22 mouse cellular contexts compared by ENCODE assay signal in the genomic region with DNA sequence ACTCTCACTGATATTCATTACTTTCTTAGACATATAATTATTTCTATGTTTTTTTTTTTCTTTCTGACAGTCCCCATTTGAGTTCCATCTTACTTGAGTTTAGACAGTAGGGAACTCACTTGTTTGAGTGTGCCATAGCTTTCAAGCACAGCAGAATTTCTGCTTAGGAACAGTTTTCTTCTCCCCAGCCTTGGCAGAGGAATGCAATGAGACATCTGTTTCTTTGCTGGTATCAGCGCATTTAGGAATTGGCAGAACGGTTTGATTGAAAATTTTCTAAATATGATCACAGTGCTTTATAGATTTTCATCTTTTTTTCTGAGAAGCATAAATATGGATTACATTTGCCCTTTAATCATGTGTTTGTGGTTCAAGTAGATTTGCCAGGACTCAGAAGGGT.
A peak's percentile ranks its signal among the peaks of the same experiment; 100 is the strongest.
DNase-seq lines count a peak whose midpoint lies in the region; ATAC-seq lines count a peak whose summit lies in the region.
"Had no signal": no experiment of that assay in that cellular context is flagged by ENCODE, and none has a peak within 500 bp of the region (broad histone marks: within the 10 kb centered on the region; RNA-seq: fewer than 3 reads in every experiment).

No protein-coding gene starts in this region.

- H3K4me2 ChIP-seq in forebrain, embryonic 14.5 days (ENCODE audit: low read length): no peak overlapping the region
- H3K4me2 ChIP-seq: embryonic facial prominence, embryonic 15.5 days; hindbrain, embryonic 15.5 days had no signal

- DNase-seq in forebrain, embryonic 14.5 days (ENCODE audit: low spot score): peak; percentile 35
- DNase-seq in forebrain, embryonic 10.5 days (ENCODE audit: extremely low spot score, low spot score): no peak
- peak; percentile 7 for DNase-seq in left cerebral cortex, postnatal 14 days (ENCODE audit: low spot score in 2 of 2)
- no peak for DNase-seq in left cerebral cortex, adult 18-20 months (ENCODE audit: low spot score in 2 of 2)
- peak; percentile 49 for DNase-seq in brain, embryonic 18.5 days (ENCODE audit: low read depth, low spot score)
- DNase-seq in layer of hippocampus, postnatal 36 days: peak; percentile 2 to 6
- no peak for DNase-seq in c-Kit-positive CD71-positive TER-119-positive erythroid progenitor cells, embryonic 14.5 days (ENCODE audit: low spot score)
- DNase-seq: adrenal gland, postnatal 25 days; cerebellum, adult 18-20 months; cerebellum, postnatal 36 days; embryo, embryonic 11 days; heart, postnatal 4 days; kidney, adult 9 months; kidney, postnatal 25 days; spleen, adult 18-20 months; thymus, postnatal 14 days had no signal

- intact Hi-C loops in left cerebral cortex, postnatal 14 days (cut with DNase I): no loop called here

- 88% methylated on average over 2 of the region's 2 CpGs for WGBS in forebrain, embryonic 14.5 days
- WGBS in forebrain, embryonic 10.5 days: 94% methylated on average over 2 of the region's 2 CpGs

- no peaks in the 10 kb centered on the region for H3K9me3 ChIP-seq in forebrain, embryonic 14.5 days (replicated peaks; ENCODE audit: control insufficient read depth, low read length)
- H3K9me3 ChIP-seq in forebrain, embryonic 10.5 days: no peaks in the 10 kb centered on the region
- H3K9me3 ChIP-seq: embryonic facial prominence, embryonic 15.5 days; heart, embryonic 10.5 days; hindbrain, embryonic 15.5 days had no signal

- H3K36me3 ChIP-seq in forebrain, embryonic 14.5 days (ENCODE audit: control insufficient read depth, insufficient read depth, low read length): no peaks in the 10 kb centered on the region
- no peaks in the 10 kb centered on the region for H3K36me3 ChIP-seq in forebrain, embryonic 10.5 days (replicated peaks)
- H3K36me3 ChIP-seq: embryonic facial prominence, embryonic 15.5 days; heart, embryonic 10.5 days; hindbrain, embryonic 15.5 days had no signal

- H3K27ac ChIP-seq in forebrain, embryonic 14.5 days (ENCODE audit: low read depth, low read length): no peak overlapping the region
- no peak overlapping the region for H3K27ac ChIP-seq in forebrain, embryonic 10.5 days
- H3K27ac ChIP-seq: embryonic facial prominence, embryonic 15.5 days; heart, embryonic 10.5 days; hindbrain, embryonic 15.5 days; macrophage had no signal

- no peak overlapping the region for H3K4me3 ChIP-seq in forebrain, embryonic 14.5 days (ENCODE audit: low read depth, low read length)
- H3K4me3 ChIP-seq in forebrain, embryonic 10.5 days: no peak overlapping the region
- H3K4me3 ChIP-seq: embryonic facial prominence, embryonic 15.5 days; heart, embryonic 10.5 days; hindbrain, embryonic 15.5 days had no signal

- no peaks in the 10 kb centered on the region for H3K4me1 ChIP-seq in forebrain, embryonic 14.5 days (ENCODE audit: control insufficient read depth, insufficient read depth, low read length)
- H3K4me1 ChIP-seq in forebrain, embryonic 10.5 days: no peaks in the 10 kb centered on the region
- H3K4me1 ChIP-seq: embryonic facial prominence, embryonic 15.5 days; heart, embryonic 10.5 days; hindbrain, embryonic 15.5 days had no signal

- no peak for ATAC-seq in forebrain, embryonic 14.5 days
- ATAC-seq: CD4-positive, CD25-positive, alpha-beta regulatory T cell, adult 4 months; midbrain, embryonic 16.5 days had no signal

- H3K27me3 ChIP-seq in forebrain, embryonic 14.5 days (replicated peaks; ENCODE audit: control insufficient read depth, insufficient read depth, low read length): no peaks in the 10 kb centered on the region
- H3K27me3 ChIP-seq in forebrain, embryonic 10.5 days (ENCODE audit: poor library complexity, severe bottlenecking): no peaks in the 10 kb centered on the region
- H3K27me3 ChIP-seq: embryonic facial prominence, embryonic 15.5 days; hindbrain, embryonic 15.5 days had no signal

- no peak overlapping the region for H3K9ac ChIP-seq in forebrain, embryonic 14.5 days (ENCODE audit: low read length)
- H3K9ac ChIP-seq: embryonic facial prominence, embryonic 15.5 days; hindbrain, embryonic 15.5 days had no signal

Comparison
In these comparisons a context has a peak if more than half of its experiments do, and no peak if none do; other contexts are left out.
1. DNase-seq: peak in forebrain, embryonic 14.5 days (single experiment), left cerebral cortex, postnatal 14 days (2 of 2), brain, embryonic 18.5 days (single experiment) and layer of hippocampus, postnatal 36 days (2 of 2); none in forebrain, embryonic 10.5 days (single experiment), left cerebral cortex, adult 18-20 months (0 of 2) and c-Kit-positive CD71-positive TER-119-positive erythroid progenitor cells, embryonic 14.5 days (single experiment).